Mouse (Mus musculus): ENCODE results near the gene Cactin. TPM values are rescaled to one million over a fixed set of nuclear protein-coding genes. Genes with fewer than 3 reads are reported as not detected.

Cactin gene
- total RNA-seq, 2 experiments from 2014 or later, result 5.6 to 18.0 TPM

GRCm38 (mm10) chr10:81356991-81357844 lies 36.3 kb downstream of the Cactin start, which contains the start of gene Mfsd12:
Gene Mfsd12 (plus strand): TSS chr10:81357491.
- peak; percentile 76 for ATAC-seq (replicated peaks; ENCODE audit: low FRiP score, poor library complexity, severe bottlenecking)

GRCm38 (mm10) chr10:81358209-81358608 lies 37.3 kb downstream of the Cactin start:
- no peak for ATAC-seq (replicated peaks; ENCODE audit: low FRiP score, poor library complexity, severe bottlenecking)

GRCm38 (mm10) chr10:81358841-81359240 lies 37.9 kb downstream of the Cactin start:
- ATAC-seq (replicated peaks; ENCODE audit: low FRiP score, poor library complexity, severe bottlenecking), result no peak

- ATAC-seq (replicated peaks; ENCODE audit: low FRiP score, poor library complexity, severe bottlenecking), result no peak
Observed at GRCm38 (mm10) chr10:81360721-81361120, 39.8 kb downstream of the Cactin start.

GRCm38 (mm10) chr10:81362336-81362949 lies 41.5 kb downstream of the Cactin start:
- ATAC-seq (replicated peaks; ENCODE audit: low FRiP score, poor library complexity, severe bottlenecking), result peak; percentile 60

GRCm38 (mm10) chr10:81363436-81364346 lies 42.8 kb downstream of the Cactin start:
- no peak for ATAC-seq (replicated peaks; ENCODE audit: low FRiP score, poor library complexity, severe bottlenecking)

GRCm38 (mm10) chr10:81364666-81365065 lies 43.8 kb downstream of the Cactin start:
- ATAC-seq (replicated peaks; ENCODE audit: low FRiP score, poor library complexity, severe bottlenecking), result no peak

- ATAC-seq (replicated peaks; ENCODE audit: low FRiP score, poor library complexity, severe bottlenecking), result peak; percentile 2; the same call in 1 of the 2 replicates
Observed at GRCm38 (mm10) chr10:81365073-81365472, 44.2 kb downstream of the Cactin start.

GRCm38 (mm10) chr10:81365672-81366476 lies 45.0 kb downstream of the Cactin start, which contains the start of gene 4930404N11Rik:
Gene 4930404N11Rik (minus strand): TSS chr10:81365816.
- ATAC-seq (replicated peaks; ENCODE audit: low FRiP score, poor library complexity, severe bottlenecking), result peak; percentile 2; the same call in 1 of the 2 replicates

- 0 out of 2 replicates have a peak, but pooled peaks have one; percentile 0 for ATAC-seq (replicated peaks; ENCODE audit: low FRiP score, poor library complexity, severe bottlenecking)
Observed at GRCm38 (mm10) chr10:81366477-81367206, 45.7 kb downstream of the Cactin start.

GRCm38 (mm10) chr10:81367207-81367495 lies 46.2 kb downstream of the Cactin start:
- no peak for ATAC-seq (replicated peaks; ENCODE audit: low FRiP score, poor library complexity, severe bottlenecking)

- ATAC-seq (replicated peaks; ENCODE audit: low FRiP score, poor library complexity, severe bottlenecking), result no peak
Observed at GRCm38 (mm10) chr10:81375322-81375721, 54.4 kb downstream of the Cactin start.

Other genes with a start within 250 kb of the Cactin start
Only the 30 nearest of the 32 such genes appear.
- not detected in 2 replicates for gene Creb3l3, start 222.2 kb upstream of the Cactin start, total RNA-seq (2015; ENCODE audit: low replicate concordance)
- gene Creb3l3, start 222.2 kb upstream of the Cactin start, total RNA-seq (2017; ENCODE audit: low replicate concordance), result not detected in 2 replicates
- gene Map2k2, start 215.2 kb upstream of the Cactin start, total RNA-seq (2015; ENCODE audit: low replicate concordance), result 22.2 and 31.5 TPM in 2 replicates
- 34.2 and 49.9 TPM in 2 replicates for gene Map2k2, start 215.2 kb upstream of the Cactin start, total RNA-seq (2017; ENCODE audit: low replicate concordance)
- 11.5 and 13.2 TPM in 2 replicates for gene Zbtb7a, start 185.9 kb upstream of the Cactin start, total RNA-seq (2015; ENCODE audit: low replicate concordance)
- gene Zbtb7a, start 185.9 kb upstream of the Cactin start, total RNA-seq (2017; ENCODE audit: low replicate concordance), result 10.1 and 14.2 TPM in 2 replicates
- gene Pias4, start 153.2 kb upstream of the Cactin start, total RNA-seq (2015; ENCODE audit: low replicate concordance), result 4.4 and 11.3 TPM in 2 replicates
- gene Pias4, start 153.2 kb upstream of the Cactin start, total RNA-seq (2017; ENCODE audit: low replicate concordance), result 12.3 and 19.3 TPM in 2 replicates
- gene Eef2, start 144.5 kb upstream of the Cactin start, total RNA-seq (2015; ENCODE audit: low replicate concordance), result 227 and 267 TPM in 2 replicates
- 388 and 458 TPM in 2 replicates for gene Eef2, start 144.5 kb upstream of the Cactin start, total RNA-seq (2017; ENCODE audit: low replicate concordance)
- gene Dapk3, start 138.1 kb upstream of the Cactin start, total RNA-seq (2015; ENCODE audit: low replicate concordance), result 3.3 and 7.3 TPM in 2 replicates
- gene Dapk3, start 138.1 kb upstream of the Cactin start, total RNA-seq (2017; ENCODE audit: low replicate concordance), result 10.8 and 11.8 TPM in 2 replicates
- not detected in 2 replicates for gene 4930442H23Rik, start 137.3 kb upstream of the Cactin start, total RNA-seq (2015; ENCODE audit: low replicate concordance)
- gene 4930442H23Rik, start 137.3 kb upstream of the Cactin start, total RNA-seq (2017; ENCODE audit: low replicate concordance), result not detected in 2 replicates
- not detected in 2 replicates for gene Nmrk2, start 119.1 kb upstream of the Cactin start, total RNA-seq (2015; ENCODE audit: low replicate concordance)
- not detected in 2 replicates for gene Nmrk2, start 119.1 kb upstream of the Cactin start, total RNA-seq (2017; ENCODE audit: low replicate concordance)
- not detected in 2 replicates for gene Atcay, start 90.3 kb upstream of the Cactin start, total RNA-seq (2015; ENCODE audit: low replicate concordance)
- gene Atcay, start 90.3 kb upstream of the Cactin start, total RNA-seq (2017; ENCODE audit: low replicate concordance), result not detected in 2 replicates
- gene Zfr2, start 87.9 kb upstream of the Cactin start, total RNA-seq (2015; ENCODE audit: low replicate concordance), result not detected in 2 replicates
- not detected in 2 replicates for gene Zfr2, start 87.9 kb upstream of the Cactin start, total RNA-seq (2017; ENCODE audit: low replicate concordance)
- 0.42 and 0.96 TPM in 2 replicates for gene Matk, start 68.2 kb upstream of the Cactin start, total RNA-seq (2015; ENCODE audit: low replicate concordance)
- gene Matk, start 68.2 kb upstream of the Cactin start, total RNA-seq (2017; ENCODE audit: low replicate concordance), result 4.3 TPM in 2 replicates
- 6.3 and 56.3 TPM in 2 replicates for gene Mrpl54, start 54.2 kb upstream of the Cactin start, total RNA-seq (2015; ENCODE audit: low replicate concordance)
- gene Mrpl54, start 54.2 kb upstream of the Cactin start, total RNA-seq (2017; ENCODE audit: low replicate concordance), result 23.1 and 36.6 TPM in 2 replicates
- 3.3 and 4.4 TPM in 2 replicates for gene Apba3, start 54.1 kb upstream of the Cactin start, total RNA-seq (2015; ENCODE audit: low replicate concordance)
- gene Apba3, start 54.1 kb upstream of the Cactin start, total RNA-seq (2017; ENCODE audit: low replicate concordance), result 4.3 and 10.8 TPM in 2 replicates
- gene Tjp3, start 29.5 kb upstream of the Cactin start, total RNA-seq (2015; ENCODE audit: low replicate concordance), result 3.3 TPM in 1 of 2 replicates, not detected in the other
- gene Tjp3, start 29.5 kb upstream of the Cactin start, total RNA-seq (2017; ENCODE audit: low replicate concordance), result 0.60 and 1.7 TPM in 2 replicates
- 9.6 and 11.3 TPM in 2 replicates for gene Pip5k1c, start 28.1 kb upstream of the Cactin start, total RNA-seq (2015; ENCODE audit: low replicate concordance)
- gene Pip5k1c, start 28.1 kb upstream of the Cactin start, total RNA-seq (2017; ENCODE audit: low replicate concordance), result 10.8 and 11.3 TPM in 2 replicates
- gene Tbxa2r, start 7.6 kb downstream of the Cactin start, total RNA-seq (2015; ENCODE audit: low replicate concordance), result not detected in 2 replicates
- gene Tbxa2r, start 7.6 kb downstream of the Cactin start, total RNA-seq (2017; ENCODE audit: low replicate concordance), result not detected in 2 replicates
- gene Gipc3, start 22.2 kb downstream of the Cactin start, total RNA-seq (2015; ENCODE audit: low replicate concordance), result not detected in 2 replicates
- not detected in 2 replicates for gene Gipc3, start 22.2 kb downstream of the Cactin start, total RNA-seq (2017; ENCODE audit: low replicate concordance)
- 9.2 and 14.6 TPM in 2 replicates for gene Hmg20b, start 29.4 kb downstream of the Cactin start, total RNA-seq (2015; ENCODE audit: low replicate concordance)
- gene Hmg20b, start 29.4 kb downstream of the Cactin start, total RNA-seq (2017; ENCODE audit: low replicate concordance), result 14.1 and 30.2 TPM in 2 replicates
- gene Mfsd12, start 36.4 kb downstream of the Cactin start, total RNA-seq (2015; ENCODE audit: low replicate concordance), result 1.9 and 2.5 TPM in 2 replicates
- 8.7 and 10.6 TPM in 2 replicates for gene Mfsd12, start 36.4 kb downstream of the Cactin start, total RNA-seq (2017; ENCODE audit: low replicate concordance)
- gene 4930404N11Rik, start 44.7 kb downstream of the Cactin start, total RNA-seq (2015; ENCODE audit: low replicate concordance), result 15.6 and 27.0 TPM in 2 replicates
- gene 4930404N11Rik, start 44.7 kb downstream of the Cactin start, total RNA-seq (2017; ENCODE audit: low replicate concordance), result 35.7 and 41.5 TPM in 2 replicates
- gene Fzr1, start 57.4 kb downstream of the Cactin start, total RNA-seq (2015; ENCODE audit: low replicate concordance), result 286 and 325 TPM in 2 replicates
- gene Fzr1, start 57.4 kb downstream of the Cactin start, total RNA-seq (2017; ENCODE audit: low replicate concordance), result 463 and 486 TPM in 2 replicates
- 10.4 and 11.7 TPM in 2 replicates for gene Dohh, start 63.3 kb downstream of the Cactin start, total RNA-seq (2015; ENCODE audit: low replicate concordance)
- 32.5 and 33.7 TPM in 2 replicates for gene Dohh, start 63.3 kb downstream of the Cactin start, total RNA-seq (2017; ENCODE audit: low replicate concordance)
- 2.5 and 3.7 TPM in 2 replicates for gene Gm48551, start 63.4 kb downstream of the Cactin start, total RNA-seq (2015; ENCODE audit: low replicate concordance)
- gene Gm48551, start 63.4 kb downstream of the Cactin start, total RNA-seq (2017; ENCODE audit: low replicate concordance), result 1.3 TPM in 1 of 2 replicates, not detected in the other
- gene Gm48552, start 67.9 kb downstream of the Cactin start, total RNA-seq (2015; ENCODE audit: low replicate concordance), result not detected in 2 replicates
- 5.6 TPM in 1 of 2 replicates, not detected in the other for gene Gm48552, start 67.9 kb downstream of the Cactin start, total RNA-seq (2017; ENCODE audit: low replicate concordance)
- gene Smim24, start 71.9 kb downstream of the Cactin start, total RNA-seq (2015; ENCODE audit: low replicate concordance), result 5.4 TPM in 1 of 2 replicates, not detected in the other
- 1.8 and 3.8 TPM in 2 replicates for gene Smim24, start 71.9 kb downstream of the Cactin start, total RNA-seq (2017; ENCODE audit: low replicate concordance)
- gene Nfic, start 134.5 kb downstream of the Cactin start, total RNA-seq (2015; ENCODE audit: low replicate concordance), result 13.4 and 23.8 TPM in 2 replicates
- 0.84 and 8.2 TPM in 2 replicates for gene Nfic, start 134.5 kb downstream of the Cactin start, total RNA-seq (2017; ENCODE audit: low replicate concordance)
- gene Celf5, start 161.6 kb downstream of the Cactin start, total RNA-seq (2015; ENCODE audit: low replicate concordance), result not detected in 2 replicates
- 0.68 TPM in 1 of 2 replicates, not detected in the other for gene Celf5, start 161.6 kb downstream of the Cactin start, total RNA-seq (2017; ENCODE audit: low replicate concordance)
- gene Ncln, start 175.3 kb downstream of the Cactin start, total RNA-seq (2015; ENCODE audit: low replicate concordance), result 8.1 and 46.4 TPM in 2 replicates
- 10.8 and 12.8 TPM in 2 replicates for gene Ncln, start 175.3 kb downstream of the Cactin start, total RNA-seq (2017; ENCODE audit: low replicate concordance)
- 2.9 and 4.6 TPM in 2 replicates for gene S1pr4, start 179.0 kb downstream of the Cactin start, total RNA-seq (2015; ENCODE audit: low replicate concordance)
- gene S1pr4, start 179.0 kb downstream of the Cactin start, total RNA-seq (2017; ENCODE audit: low replicate concordance), result 2.1 and 6.0 TPM in 2 replicates
- 2.1 and 12.1 TPM in 2 replicates for gene Gna15, start 203.1 kb downstream of the Cactin start, total RNA-seq (2015; ENCODE audit: low replicate concordance)
- gene Gna15, start 203.1 kb downstream of the Cactin start, total RNA-seq (2017; ENCODE audit: low replicate concordance), result 6.3 and 14.8 TPM in 2 replicates